Mouse (Mus musculus): ENCODE data around the gene Gm853. TPM values are rescaled to one million over a fixed set of nuclear protein-coding genes. Genes with fewer than 3 reads are reported as not detected.

Gm853 gene
- polyA plus RNA-seq (2017; shearing (Covaris generic)), result not detected

DNA sequence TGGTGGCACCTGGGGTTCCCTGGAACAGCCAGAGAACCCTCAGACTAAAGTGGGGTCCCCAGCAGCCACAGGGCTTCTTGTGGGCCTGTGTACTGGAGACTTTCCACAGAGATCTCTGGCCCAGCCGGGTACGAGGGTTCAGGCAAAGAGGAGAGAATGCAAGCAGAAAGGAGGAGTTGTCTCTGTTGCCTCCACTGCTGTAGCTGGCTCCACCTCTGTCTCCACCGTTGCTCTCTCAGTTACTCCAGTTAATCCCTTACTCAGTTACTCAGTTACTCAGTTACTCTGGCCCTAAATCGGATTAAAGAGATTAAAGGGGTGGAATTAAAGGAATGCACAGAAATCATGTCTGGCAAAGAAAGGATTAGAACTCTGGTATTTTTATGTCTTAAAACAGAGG is at the start of gene Gm853:
Gm853 (minus strand) TSS at position 223 of the 400 bp plus-strand sequence.

DNA sequence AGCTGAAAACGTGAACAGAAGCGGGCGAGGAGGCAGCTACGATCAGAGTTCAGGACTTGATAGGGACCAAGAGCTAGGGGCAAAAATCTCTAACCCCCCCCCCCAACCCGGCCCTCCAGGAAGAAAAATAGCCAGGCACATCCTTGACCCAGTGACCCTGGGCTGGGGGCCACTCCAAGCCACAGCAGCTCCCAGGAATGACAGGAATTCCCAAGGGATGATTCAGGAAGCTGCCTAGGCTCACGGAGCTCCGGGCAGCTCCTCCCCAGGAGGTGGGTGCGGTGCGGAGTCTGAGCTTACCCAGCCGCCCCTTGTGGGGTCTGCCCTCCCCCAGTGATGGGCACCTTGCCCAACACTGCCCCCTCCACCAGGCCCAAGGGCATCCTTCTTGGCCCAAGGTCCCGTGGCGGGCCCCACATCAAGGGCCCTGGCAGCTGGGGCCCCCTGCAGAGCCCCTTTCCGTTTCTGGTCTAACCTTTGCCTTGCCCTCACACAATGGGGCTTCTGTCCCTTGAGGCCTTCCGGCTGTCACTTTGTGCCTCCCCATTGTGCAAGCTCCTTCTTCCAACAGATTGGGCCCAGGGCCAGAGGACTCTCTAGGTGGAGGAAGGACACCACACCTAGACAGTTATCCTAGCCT is 47.0 kb downstream of the Gm853 start, which contains the start of gene Tinagl1:
Tinagl1 (minus strand) TSS at position 51 of the 640 bp plus-strand sequence.

Other genes with a start within 250 kb of the Gm853 start
- gene Adgrb2, start 237.5 kb downstream of the Gm853 start, polyA plus RNA-seq (2017; shearing (Covaris generic)), result 0.49 TPM
- gene Col16a1, start 174.6 kb downstream of the Gm853 start, polyA plus RNA-seq (2017; shearing (Covaris generic)), result 1.7 TPM
- 69.9 TPM for gene Pef1, start 119.8 kb downstream of the Gm853 start, polyA plus RNA-seq (2017; shearing (Covaris generic))
- not detected for gene Hcrtr1, start 83.0 kb downstream of the Gm853 start, polyA plus RNA-seq (2017; shearing (Covaris generic))
- not detected for gene Tinagl1, start 47.3 kb downstream of the Gm853 start, polyA plus RNA-seq (2017; shearing (Covaris generic))
- gene Serinc2, start 56.8 kb upstream of the Gm853 start, polyA plus RNA-seq (2017; shearing (Covaris generic)), result 0.16 TPM
- not detected for gene Fabp3, start 86.2 kb upstream of the Gm853 start, polyA plus RNA-seq (2017; shearing (Covaris generic))
- gene Gm10570, start 86.3 kb upstream of the Gm853 start, polyA plus RNA-seq (2017; shearing (Covaris generic)), result not detected
- 74.4 TPM for gene Zcchc17, start 137.5 kb upstream of the Gm853 start, polyA plus RNA-seq (2017; shearing (Covaris generic))
- 133 TPM for gene Snrnp40, start 137.7 kb upstream of the Gm853 start, polyA plus RNA-seq (2017; shearing (Covaris generic))

All from inflammation-experienced regulatory T-cells, adult 16 weeks (primary cell).